13 mouse cellular contexts compared by ENCODE assay signal in the genomic region with DNA sequence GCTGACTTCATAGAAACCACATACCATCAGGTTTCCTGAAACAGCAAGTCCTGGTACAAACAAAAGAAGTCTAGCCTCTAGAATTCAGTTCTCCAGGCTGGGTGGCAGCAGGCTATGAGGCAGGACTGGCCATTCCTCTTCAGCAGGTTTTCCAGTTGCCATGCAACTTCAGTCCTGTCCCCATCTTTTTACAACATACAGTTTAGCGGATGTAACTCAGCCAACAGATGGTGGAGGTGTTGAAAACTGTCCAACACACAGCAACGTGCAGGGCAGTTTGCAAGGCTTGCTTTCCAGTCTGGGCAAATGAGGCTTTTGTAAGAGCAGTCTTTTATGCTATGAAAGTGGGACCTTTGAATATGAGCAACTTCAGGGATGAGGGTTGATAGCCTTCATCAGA. TPM values are rescaled to one million over a fixed set of nuclear protein-coding genes. Genes with fewer than 3 reads are reported as not detected.
"Had no signal": no experiment of that assay in that cellular context is flagged by ENCODE, and none has a peak within 500 bp of the region (broad histone marks: within the 10 kb centered on the region; RNA-seq: fewer than 3 reads in every experiment).

No protein-coding gene starts in this region.

- ATAC-seq: intestine, embryonic 16.5 days; liver, embryonic 12.5 days; midbrain, embryonic 16.5 days had no signal

- DNase-seq: kidney, adult 2 months; kidney, postnatal 14 days; layer of hippocampus, adult 9-11 months; layer of hippocampus, postnatal 36 days; lung, embryonic 14.5 days; lung, postnatal 10 days; lung, postnatal 4 days; retina, postnatal 1 day; thymus, postnatal 36 days had no signal

RNA-seq across cellular contexts. Expression of a gene that starts 2.7 kb away (rescaled TPM):
- total RNA-seq: megakaryocyte, adult 5-6 weeks had no signal

RNA-seq across cellular contexts. Expression of a gene that starts 20.1 kb away (rescaled TPM):
- total RNA-seq: megakaryocyte, adult 5-6 weeks had no signal
